13 mouse cellular contexts compared by ENCODE assay signal in the genomic region with DNA sequence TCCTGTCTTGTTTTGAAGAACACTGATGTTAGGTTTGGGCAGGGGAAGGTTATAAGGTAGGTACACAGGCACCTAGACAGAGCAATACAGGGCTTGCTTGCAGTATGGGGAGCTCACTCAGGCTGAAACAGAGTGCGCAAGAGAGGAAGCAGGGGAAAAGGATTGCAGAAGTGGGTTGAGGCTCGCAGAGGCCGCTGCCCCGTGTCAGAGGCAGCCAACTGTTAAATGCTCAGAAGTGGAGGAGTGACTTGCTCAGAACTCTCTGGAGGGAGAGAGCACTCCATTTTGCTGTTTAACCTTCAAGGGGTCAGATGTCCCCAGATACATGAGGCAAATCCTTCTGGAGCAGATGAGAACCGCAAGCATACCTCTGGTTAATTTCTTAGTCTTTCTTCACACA.
DNase-seq lines count a peak whose midpoint lies in the region; ATAC-seq and TF ChIP-seq lines count a peak whose summit lies in the region.
"Had no signal": no experiment of that assay in that cellular context is flagged by ENCODE, and none has a peak within 500 bp of the region (broad histone marks: within the 10 kb centered on the region; RNA-seq: fewer than 3 reads in every experiment).

No protein-coding gene starts in this region.

- 19% methylated on average over 5 of the region's 5 CpGs for WGBS in kidney, embryonic 14.5 days

- no peaks in the 10 kb centered on the region for H3K36me3 ChIP-seq in kidney, embryonic 14.5 days (ENCODE audit: control insufficient read depth, insufficient read depth, low read length)
- no peaks in the 10 kb centered on the region for H3K36me3 ChIP-seq in CH12.LX (replicated peaks in 1 of 2; ENCODE audit: control insufficient read depth in 1 of 2, insufficient read depth in 1 of 2, low read length in 1 of 2)
- H3K36me3 ChIP-seq: hindbrain, embryonic 15.5 days had no signal

- ATAC-seq in kidney, embryonic 14.5 days (ENCODE audit: low FRiP score, low TSS enrichment), result peak; percentile 71
- peak; percentile 88 for ATAC-seq in monocyte, adult 5-6 weeks (replicated peaks; ENCODE audit: insufficient number of reproducible peaks, low FRiP score, low TSS enrichment, poor library complexity, severe bottlenecking)

- no peak overlapping the region for H3K4me2 ChIP-seq in kidney, embryonic 14.5 days (replicated peaks; ENCODE audit: low read depth, low read length)
- peak overlapping the region; percentile 11 for H3K4me2 ChIP-seq in CH12.LX (ENCODE audit: insufficient read depth, low read depth, poor library complexity, severe bottlenecking)
- H3K4me2 ChIP-seq: hindbrain, embryonic 15.5 days had no signal

- H3K9ac ChIP-seq in kidney, embryonic 14.5 days (ENCODE audit: low read depth, low read length), result no peak overlapping the region
- no peak overlapping the region for H3K9ac ChIP-seq in CH12.LX (ENCODE audit: insufficient read depth, low read depth)
- H3K9ac ChIP-seq: hindbrain, embryonic 15.5 days had no signal

- dilution Hi-C loops in CH12.LX (cut with MboI; ENCODE audit: extremely low pct_ligation_motif_present, extremely low pct_unique_long_range_greater_than_20kb, low sequenced_read_pairs), result no loop called here

- H3K27ac ChIP-seq in kidney, embryonic 14.5 days (ENCODE audit: low read depth, low read length), result peak overlapping the region; percentile 56; the same call in 1 of the 2 replicates
- no peak overlapping the region for H3K27ac ChIP-seq in CH12.LX (ENCODE audit: insufficient read depth, low read depth)
- H3K27ac ChIP-seq: hindbrain, embryonic 15.5 days had no signal

- H3K79me2 ChIP-seq in CH12.LX (replicated peaks; ENCODE audit: control insufficient read depth, extremely low read depth, insufficient read depth, poor library complexity, severe bottlenecking), result no peaks in the 10 kb centered on the region

- TF ChIP-seq RAD21 in CH12.LX (IDR thresholded peaks at IDR 0.05; ENCODE audit: low read depth, low read length), result no peak

- peak; percentile 63 for TF ChIP-seq EP300 in CH12.LX (IDR thresholded peaks at IDR 0.05; ENCODE audit: low read length)

- peaks cover 30% of the 10 kb centered on the region; the same call in 1 of the 2 replicates for H3K4me1 ChIP-seq in kidney, embryonic 14.5 days (ENCODE audit: control insufficient read depth, insufficient read depth, low read length)
- peaks cover 5 to 38% of the 10 kb centered on the region in 2 experiments; a peak in 3 of 4 replicates for H3K4me1 ChIP-seq in CH12.LX (ENCODE audit: control insufficient read depth in 1 of 2, insufficient read depth in 2 of 2)

- no peaks in the 10 kb centered on the region for H3K9me3 ChIP-seq in kidney, embryonic 14.5 days (ENCODE audit: control insufficient read depth, low read length)
- no peaks in the 10 kb centered on the region for H3K9me3 ChIP-seq in CH12.LX (replicated peaks; ENCODE audit: low read length)
- H3K9me3 ChIP-seq: hindbrain, embryonic 15.5 days had no signal

- TF ChIP-seq CTCF in CH12.LX (conservative IDR thresholded peaks at IDR 0.05 in 1 of 2, IDR thresholded peaks at IDR 0.05 in 1 of 2; ENCODE audit: low read depth in 2 of 2, low read length in 2 of 2), result no peak

- DNase-seq in kidney, adult 11 months, result no peak
- DNase-seq in CH12.LX (ENCODE audit: extremely low read depth), result peak; percentile 84
- DNase-seq in kidney, postnatal 14 days, result peak; percentile 19
- DNase-seq in urinary bladder, adult 2 months (ENCODE audit: low spot score), result no peak
- DNase-seq in left cerebral cortex, adult 8-10 months (ENCODE audit: low spot score in 2 of 2), result no peak
- no peak for DNase-seq in embryo, embryonic 11 days
- DNase-seq: cerebellum, adult 8-10 months; gastrocnemius, postnatal 36 days; thymus, postnatal 14 days had no signal

- H3K27me3 ChIP-seq in kidney, embryonic 14.5 days (ENCODE audit: control insufficient read depth, insufficient read depth, low read length), result no peaks in the 10 kb centered on the region
- no peaks in the 10 kb centered on the region for H3K27me3 ChIP-seq in CH12.LX (replicated peaks)
- H3K27me3 ChIP-seq: hindbrain, embryonic 15.5 days had no signal

- no peak overlapping the region for H3K4me3 ChIP-seq in kidney, embryonic 14.5 days (ENCODE audit: low read length)
- H3K4me3 ChIP-seq in CH12.LX (replicated peaks in 1 of 3; ENCODE audit: low read depth in 2 of 3, low read length in 2 of 3, poor library complexity in 1 of 3), result no peak overlapping the region
- H3K4me3 ChIP-seq: erythroblast, embryonic 14.5 days; hindbrain, embryonic 15.5 days had no signal

- in situ Hi-C loops in CH12.LX (cut with MboI; ENCODE audit: low pct_ligation_motif_present, low pct_unique_long_range_greater_than_20kb, low sequenced_read_pairs), result no loop called here

- TF ChIP-seq POLR2A in CH12.LX (IDR thresholded peaks at IDR 0.05; ENCODE audit: low read depth, low read length), result peak; percentile 25; the same call in 1 of the 2 replicates

TF ChIP-seq in CH12.LX, 34 proteins besides CTCF, POLR2A, EP300 and RAD21:
- TF ChIP-seq USF1 (IDR thresholded peaks at IDR 0.05; ENCODE audit: low read depth, low read length) (no peak), ELF1 (IDR thresholded peaks at IDR 0.05; ENCODE audit: low read depth, low read length) (no peak), IRF4 (IDR thresholded peaks at IDR 0.05; ENCODE audit: low read depth, low read length) (no peak), MAZ (IDR thresholded peaks at IDR 0.05; ENCODE audit: low read depth, low read length) (0 out of 2 replicates have a peak, but pooled peaks have one; percentile 17), RCOR1 (conservative IDR thresholded peaks at IDR 0.05; ENCODE audit: low read depth, low read length) (no peak), HCFC1 (IDR thresholded peaks at IDR 0.05; ENCODE audit: low read depth, low read length) (no peak), MEF2A (IDR thresholded peaks at IDR 0.05; ENCODE audit: borderline replicate concordance, low read depth, low read length) (0 out of 2 replicates have a peak, but pooled peaks have one; percentile 18), TCF12 (IDR thresholded peaks at IDR 0.05; ENCODE audit: low read depth, low read length) (peak; percentile 29; the same call in 1 of the 2 replicates), BHLHE40 (IDR thresholded peaks at IDR 0.05; ENCODE audit: low read depth, low read length) (peak; percentile 49), NRF1 (IDR thresholded peaks at IDR 0.05; ENCODE audit: low read depth, low read length) (peak; percentile 55; the same call in 1 of the 2 replicates)

Comparison
In these comparisons a context has a peak if more than half of its experiments do, and no peak if none do; other contexts are left out.
1. DNase-seq: peak in CH12.LX (single experiment) and kidney, postnatal 14 days (single experiment); none in kidney, adult 11 months (single experiment), urinary bladder, adult 2 months (single experiment), left cerebral cortex, adult 8-10 months (0 of 2) and embryo, embryonic 11 days (single experiment).